Mouse (Mus musculus) layer of hippocampus, postnatal 36 days (tissue): ENCODE data around the gene Med13l. TPM values are rescaled to one million over a fixed set of nuclear protein-coding genes. Genes with fewer than 3 reads are reported as not detected.

Experiments
- DNase-seq, 2 experiments: peaks; one replicate each; pipeline ENCODE4 v3.0.0; 2022
- total RNA-seq, 2 experiments: library from RNA; stranded (reverse); gene quantifications; 2 replicates each; pipeline ENCODE4 v1.2.3; 2021

Med13l gene
- total RNA-seq, 2 experiments from 2014 or later = 103 to 127 TPM

DNA sequence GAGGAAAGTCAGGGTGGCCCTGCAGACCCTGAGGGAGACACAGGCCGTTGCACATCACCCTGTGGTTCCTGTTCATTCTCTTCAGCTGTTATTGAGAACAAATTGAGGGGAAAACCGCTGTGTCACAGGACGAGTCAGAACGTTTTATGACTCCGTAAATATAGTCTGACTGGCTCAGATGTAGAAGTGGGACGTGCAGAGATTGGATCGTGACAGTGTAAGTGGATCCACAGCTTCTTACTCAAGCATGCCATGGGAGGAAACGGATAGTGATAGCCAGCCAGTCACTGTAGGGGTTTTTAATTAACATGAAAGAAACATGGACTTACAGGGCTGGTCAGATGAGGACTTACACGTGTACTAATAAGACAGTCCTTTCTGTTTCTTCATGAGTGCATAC is 174.0 kb downstream of the Med13l start:
- no peak for DNase-seq

GRCm38 (mm10) chr5:118735738-118736137 is 175.3 kb downstream of the Med13l start:
- no peak for DNase-seq

- DNase-seq = peak in 1 of 2 experiments; percentile 38
These were observed 177.1 kb downstream of the Med13l start for GRCm38 (mm10) chr5:118737548-118737947.

- DNase-seq = no peak
These were observed 182.6 kb downstream of the Med13l start for GRCm38 (mm10) chr5:118743067-118743466.

- DNase-seq = no peak
These were observed 186.5 kb downstream of the Med13l start for GRCm38 (mm10) chr5:118747026-118747425.

DNA sequence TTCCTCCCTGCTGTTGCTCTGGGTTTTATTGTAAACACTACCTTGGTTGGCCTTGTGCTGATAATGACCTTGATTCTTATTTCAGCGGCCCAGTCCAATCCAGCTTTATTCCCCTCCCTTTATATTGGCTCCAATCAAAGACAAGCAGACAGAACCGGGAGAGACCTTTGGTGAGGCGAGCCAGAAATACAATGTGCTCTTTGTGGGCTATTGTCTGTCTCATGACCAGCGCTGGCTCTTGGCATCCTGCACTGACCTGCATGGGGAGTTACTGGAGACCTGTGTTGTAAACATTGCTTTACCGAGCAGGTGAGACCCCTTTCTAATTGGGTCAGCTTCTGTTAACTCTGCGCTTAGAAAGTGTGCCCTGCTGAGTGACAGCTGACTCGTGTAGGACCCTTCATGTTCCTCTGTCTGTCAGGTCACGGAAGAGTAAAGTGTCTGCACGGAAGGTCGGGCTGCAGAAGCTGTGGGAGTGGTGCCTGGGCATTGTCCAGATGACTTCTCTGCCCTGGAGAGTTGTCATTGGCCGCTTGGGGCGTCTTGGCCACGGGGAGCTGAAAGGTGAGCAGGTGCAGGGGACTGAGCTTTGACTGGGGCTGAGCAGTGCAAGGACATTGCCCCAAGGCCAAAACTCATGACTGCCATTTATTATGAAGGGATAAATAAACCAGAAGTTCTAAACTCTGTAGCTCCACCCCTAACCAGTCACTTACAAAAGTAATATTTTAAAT is 191.1 kb downstream of the Med13l start:
- no peak for DNase-seq

DNA sequence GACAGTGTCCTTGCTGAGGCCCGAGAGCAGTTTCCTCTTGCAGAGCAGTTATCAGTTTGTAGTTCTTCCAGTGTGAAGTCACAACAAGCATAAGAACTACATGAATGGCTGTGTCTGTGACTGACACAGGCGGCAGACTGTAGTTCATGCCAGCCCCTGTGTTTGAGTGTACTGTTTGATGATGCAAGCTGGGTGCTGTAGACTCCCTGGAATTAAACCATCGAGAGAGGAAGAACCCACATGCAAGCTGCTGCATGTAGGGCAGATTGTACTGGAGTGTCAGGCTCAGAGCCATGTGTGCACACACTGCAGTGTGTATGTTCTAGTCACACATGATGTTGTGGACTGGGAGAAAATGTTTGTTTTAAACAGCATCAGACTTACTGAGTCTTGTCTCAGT is 192.4 kb downstream of the Med13l start:
- DNase-seq = no peak

DNA sequence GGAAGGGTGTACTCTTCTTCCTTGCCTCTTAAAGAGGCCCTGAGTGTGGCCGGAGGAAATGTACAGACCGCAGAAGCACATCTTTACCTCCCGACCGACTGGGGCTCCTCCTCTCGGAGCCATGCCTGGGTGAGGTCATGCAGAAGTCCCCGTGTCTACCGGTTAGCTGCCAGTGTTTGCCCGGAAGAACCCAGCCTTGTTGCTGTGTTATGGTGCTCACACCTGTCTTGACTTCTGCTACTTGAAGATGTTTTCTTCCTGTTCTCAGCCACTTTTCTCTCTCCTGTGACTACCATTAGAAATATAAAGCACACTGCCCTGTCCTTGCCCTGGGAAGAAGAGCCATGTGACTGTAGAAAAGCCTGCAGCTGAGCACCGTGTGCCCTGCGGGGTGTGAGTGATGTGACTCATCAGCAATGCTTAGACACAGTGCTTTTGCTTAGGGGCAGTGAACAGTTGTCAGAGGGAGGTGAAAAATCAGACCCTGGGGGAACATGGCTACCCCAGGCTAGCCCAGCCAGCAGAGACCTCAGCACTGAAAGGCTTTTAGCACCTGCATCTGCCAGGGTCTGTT is 193.1 kb downstream of the Med13l start:
- no peak for DNase-seq

- DNase-seq = no peak
These were observed 193.8 kb downstream of the Med13l start for GRCm38 (mm10) chr5:118754191-118754759.

DNA sequence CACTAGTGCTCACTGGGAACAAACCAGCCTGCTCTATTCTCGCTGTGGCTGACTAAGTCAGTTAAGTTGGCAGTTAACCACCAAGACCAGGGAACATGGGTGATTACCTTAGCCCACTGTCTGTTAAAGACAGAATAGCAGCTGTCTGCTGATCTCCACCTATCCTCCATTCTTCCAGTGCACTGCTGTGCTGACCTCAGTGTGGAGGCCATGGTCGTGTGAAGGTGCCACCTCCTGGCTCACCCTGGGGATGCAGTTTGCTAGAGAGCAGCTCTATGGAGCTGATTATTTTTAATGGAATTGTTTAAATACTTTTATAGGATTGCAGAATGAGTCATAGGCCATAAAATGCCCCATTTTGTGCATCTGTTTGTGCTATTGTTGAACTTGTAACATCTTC is 195.6 kb downstream of the Med13l start:
- DNase-seq = no peak

- DNase-seq = no peak
These were observed 197.2 kb downstream of the Med13l start for GRCm38 (mm10) chr5:118757396-118758301.

DNA sequence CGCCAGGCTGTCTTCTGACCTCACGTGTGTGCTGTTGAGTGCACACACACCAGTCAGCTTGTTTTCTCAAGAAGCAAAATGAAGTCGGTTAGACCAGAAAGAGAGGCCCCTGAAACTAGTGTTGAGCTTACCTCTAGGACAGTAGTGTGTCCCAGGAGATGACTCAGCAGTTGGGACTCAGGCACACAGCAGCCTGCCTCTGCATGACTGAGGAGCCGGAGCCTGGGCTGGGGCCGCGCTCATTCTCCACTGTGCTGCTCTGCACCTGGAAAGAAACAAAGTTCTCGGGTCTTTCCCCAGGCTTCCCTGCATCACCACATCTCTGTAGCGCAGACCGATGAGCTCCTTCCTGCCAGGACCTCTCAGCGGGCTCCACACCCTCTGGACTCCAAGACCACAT is 200.5 kb downstream of the Med13l start:
- DNase-seq = no peak

DNA sequence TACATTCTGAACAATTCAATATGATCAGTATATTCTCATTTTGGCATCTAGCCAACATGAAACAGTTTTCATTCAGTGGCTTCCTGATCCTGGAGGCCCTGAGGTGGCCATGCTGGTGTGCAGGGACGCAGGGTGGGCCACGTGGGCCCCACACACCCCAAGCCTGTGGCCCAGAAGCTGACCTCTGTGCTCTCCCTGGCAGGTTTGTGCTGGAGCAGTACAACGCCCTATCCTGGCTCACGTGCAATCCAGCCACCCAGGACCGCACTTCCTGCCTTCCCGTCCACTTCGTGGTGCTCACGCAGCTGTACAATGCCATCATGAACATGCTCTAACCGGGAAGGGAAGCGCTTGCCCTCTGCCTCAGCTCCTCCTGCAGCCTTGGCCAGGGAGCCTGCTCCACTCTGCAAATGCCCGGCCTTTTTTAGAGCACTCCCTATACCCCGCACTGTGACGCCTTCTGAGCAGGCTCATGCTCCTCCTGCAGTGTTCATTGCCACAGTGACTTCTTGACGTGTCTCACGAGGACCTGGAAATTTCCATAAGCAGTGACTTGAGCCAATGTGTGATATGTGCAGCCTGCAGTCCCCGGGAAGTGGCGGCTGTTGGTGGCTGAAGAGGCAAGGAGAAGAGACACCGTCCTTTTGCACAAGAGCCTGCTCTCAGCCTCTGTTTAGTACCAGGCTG is 202.2 kb downstream of the Med13l start:
- DNase-seq = no peak

DNA sequence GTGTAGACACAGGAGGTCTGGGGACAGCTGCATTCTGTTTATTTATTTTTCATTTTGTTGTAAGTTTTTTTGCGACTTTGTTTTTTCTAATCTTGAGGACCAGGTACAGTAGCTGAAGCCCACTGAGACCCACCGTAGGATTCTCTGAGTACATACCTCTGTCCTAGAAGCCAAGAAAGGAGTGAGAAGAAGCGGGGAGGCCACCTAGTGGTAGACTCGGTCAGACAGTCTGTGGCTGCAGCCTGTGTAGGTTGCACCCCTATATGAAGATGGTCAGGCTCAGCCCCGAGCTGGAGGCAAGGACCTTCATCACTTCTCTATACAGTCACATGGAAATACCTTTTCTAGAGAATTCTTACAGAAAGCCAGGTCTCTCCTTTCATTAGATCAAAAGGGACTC is 202.9 kb downstream of the Med13l start:
- no peak for DNase-seq

- DNase-seq = no peak
These were observed 208.7 kb downstream of the Med13l start for GRCm38 (mm10) chr5:118769143-118769542.

DNA sequence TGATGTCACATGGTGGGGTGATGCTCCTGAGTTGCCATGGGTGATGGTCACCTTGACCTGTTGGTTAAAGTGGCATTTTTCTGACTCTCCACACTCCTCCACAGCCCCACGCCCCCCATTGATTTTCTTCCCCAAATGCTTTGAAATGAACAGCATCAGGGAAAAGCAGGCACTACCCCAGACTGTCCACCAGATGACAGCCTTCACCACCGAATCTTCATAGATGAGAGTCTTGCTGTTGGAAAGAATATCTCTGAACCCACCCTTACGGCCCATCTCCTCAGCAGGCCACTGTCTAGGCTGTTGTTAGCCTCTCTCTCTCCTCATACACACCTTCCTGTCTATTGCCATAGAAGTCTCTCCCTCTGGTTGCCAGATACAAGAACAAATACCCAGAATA is 213.4 kb downstream of the Med13l start:
- DNase-seq = no peak

DNA sequence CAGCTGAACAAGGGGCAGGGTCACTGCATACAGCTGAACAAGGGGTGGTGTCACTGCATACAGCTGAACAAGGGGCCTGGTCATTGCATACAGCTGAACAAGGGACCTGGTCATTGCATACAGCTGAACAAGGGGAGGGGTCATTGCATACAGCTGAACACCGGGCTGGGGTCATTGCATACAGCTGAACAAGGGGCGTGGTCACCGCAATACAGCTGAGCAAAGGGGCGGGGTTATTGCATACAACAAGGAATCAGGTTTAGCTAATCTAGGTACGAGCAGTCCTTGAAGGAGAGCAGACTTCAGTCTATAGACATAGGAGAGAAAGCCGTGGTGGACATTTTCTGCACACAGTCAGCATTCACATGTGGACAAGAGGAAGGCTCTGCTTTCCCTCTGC is 215.9 kb downstream of the Med13l start:
- no peak for DNase-seq

DNA sequence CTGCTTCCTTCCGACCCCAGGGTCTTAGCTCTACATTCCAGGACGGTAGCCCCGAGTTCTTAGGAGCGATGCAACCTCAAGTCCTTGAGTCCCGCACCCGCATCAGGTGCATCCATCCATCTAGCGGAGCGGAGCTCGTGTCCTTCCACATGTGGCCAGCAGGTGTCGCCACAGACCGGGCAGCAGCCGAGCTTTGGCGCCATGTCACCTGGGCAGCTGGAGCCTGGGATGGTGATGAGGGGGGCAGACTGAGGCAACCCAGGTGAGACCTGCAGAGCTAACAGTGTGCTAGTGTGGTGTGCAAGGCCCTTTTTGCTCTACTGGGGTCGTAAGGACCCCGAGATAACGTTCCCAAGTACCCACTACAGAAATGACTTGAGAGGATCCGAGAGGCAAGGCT is 221.1 kb downstream of the Med13l start:
- DNase-seq = peak; percentile 50 to 55

DNA sequence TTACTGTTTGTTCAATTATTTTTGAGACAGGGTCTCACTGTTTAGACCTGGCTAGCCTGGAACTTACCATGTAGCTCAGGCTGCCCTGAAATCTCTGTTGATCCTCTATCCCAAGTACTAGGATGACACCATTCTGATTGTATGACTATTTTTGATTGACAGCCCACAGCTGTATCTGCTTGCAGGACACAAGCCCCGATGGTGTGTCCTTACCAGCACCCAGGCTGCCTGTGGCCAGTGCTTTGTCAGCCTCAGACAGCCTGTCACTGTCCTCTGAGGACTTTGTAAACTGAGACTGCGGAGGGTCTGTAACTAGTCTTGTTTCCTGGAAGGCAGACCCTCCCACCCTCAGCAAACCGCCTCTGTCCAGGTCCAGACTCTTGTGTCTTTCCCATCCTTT is 221.7 kb downstream of the Med13l start:
- DNase-seq = no peak

DNA sequence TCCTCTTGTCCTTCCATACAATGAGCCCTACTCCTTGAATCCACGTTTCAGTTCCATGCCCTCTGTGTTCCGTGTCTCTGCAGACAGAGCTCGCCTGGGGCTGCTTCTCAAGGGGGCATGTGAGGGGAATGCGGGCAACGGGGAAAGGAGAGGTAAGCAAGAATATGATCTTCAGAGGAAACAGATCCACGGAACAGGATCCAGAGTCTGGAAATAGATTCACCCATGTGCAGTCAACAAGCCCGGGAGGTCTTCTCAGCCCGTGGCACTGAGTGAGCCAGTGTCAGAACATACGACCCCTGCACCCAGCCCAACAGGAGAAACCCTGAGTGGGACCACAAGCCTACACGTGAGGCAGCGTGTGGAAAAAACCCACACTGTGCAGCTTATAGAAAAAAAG is 228.7 kb downstream of the Med13l start:
- DNase-seq = no peak

GRCm38 (mm10) chr5:118789776-118790175 is 229.3 kb downstream of the Med13l start:
- no peak for DNase-seq

- no peak for DNase-seq
These were observed 237.3 kb downstream of the Med13l start for GRCm38 (mm10) chr5:118797811-118798210.
